Mouse (Mus musculus) olfactory bulb, adult 2 months (tissue): Measurements from ENCODE around the gene 1700021F05Rik. TPM values are rescaled to one million over a fixed set of nuclear protein-coding genes. Genes with fewer than 3 reads are reported as not detected.

Source experiments
- H3K27ac ChIP-seq: fragments of 200-500 bp; 2 replicates; pipeline ENCODE4 v1.5.1; 2012; ENCODE audit warnings: low read depth, low read length; ENCODE audit not compliant: insufficient read depth
- H3K4me1 ChIP-seq: fragments of 200-500 bp; 2 replicates; pipeline ENCODE4 v1.6.1; 2012; ENCODE audit warnings: low read length; ENCODE audit not compliant: control insufficient read depth, insufficient read depth
- H3K4me3 ChIP-seq: fragments of 200-500 bp; 2 replicates; pipeline ENCODE4 v1.5.1; 2012; ENCODE audit warnings: mild to moderate bottlenecking, low read depth, low read length, moderate library complexity; ENCODE audit not compliant: insufficient read depth
- CTCF ChIP-seq: fragments of 200-500 bp; IDR thresholded peaks from 2 replicates; pipeline ENCODE4 v1.5.1; 2012; ENCODE audit warnings: low read depth, mild to moderate bottlenecking, low read length, moderate library complexity; ENCODE audit not compliant: insufficient read depth
- POLR2A ChIP-seq: fragments of 200-500 bp; IDR thresholded peaks from 2 replicates; pipeline ENCODE4 v1.6.1; 2012; ENCODE audit warnings: mild to moderate bottlenecking, low read depth, low read length, moderate library complexity; ENCODE audit not compliant: insufficient read depth
- WGBS: fragments of 180-500 bp; shearing (Covaris S2); methylation state at CpG from one replicate; pipeline ENCODE4 v1.1.7; 2018; 5-methylcytosine and 5-hydroxymethylcytosine counted together
- polyA plus RNA-seq: library from polyadenylated mRNA; stranded (reverse); fragments of >200 nt; gene quantifications from 2 replicates; pipeline ENCODE4 v1.2.4, GENCODE M21; 2012; ENCODE audit warnings: low replicate concordance; ENCODE audit not compliant: missing spikeins, insufficient read depth, insufficient read length

1700021F05Rik gene
- polyA plus RNA-seq, result not detected in 2 replicates

DNA sequence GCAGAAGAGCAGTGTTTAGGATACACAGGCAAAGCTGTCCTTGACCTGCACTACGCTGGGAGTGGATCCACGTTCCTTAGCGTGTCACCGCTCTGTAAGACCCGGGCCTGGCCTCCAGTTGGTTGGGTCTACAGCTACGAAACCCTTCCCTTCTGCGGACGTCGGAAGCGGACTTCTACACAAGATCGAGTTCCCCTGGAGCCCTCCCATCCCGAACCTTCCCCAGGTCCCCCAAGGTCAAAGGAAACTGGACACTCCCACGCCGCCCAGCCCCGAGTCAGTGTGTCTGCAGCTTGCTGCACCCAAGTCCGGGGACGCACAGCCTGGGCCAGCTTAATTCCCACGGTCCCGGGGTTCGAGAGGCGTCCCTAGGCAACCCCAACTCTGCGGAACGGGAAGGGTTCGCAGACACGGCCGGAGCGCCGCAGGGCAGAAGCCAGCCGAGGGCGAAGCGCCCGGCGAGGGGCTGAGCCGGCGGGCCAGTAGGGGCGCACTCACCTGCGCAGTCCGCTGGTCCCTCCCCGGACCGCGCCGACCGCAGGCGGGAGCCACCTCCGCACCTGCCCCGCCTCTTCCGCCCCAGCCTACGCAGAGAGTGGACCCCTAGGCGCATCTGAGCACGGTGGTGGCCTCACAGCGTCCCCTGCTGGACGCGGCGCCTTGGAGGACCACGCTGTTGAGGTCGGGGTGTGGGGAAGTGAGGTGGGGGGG is at the start of gene 1700021F05Rik:
Gene 1700021F05Rik (minus strand): TSS at position 553 of the 711 bp plus-strand sequence.
- peaks cover 4% of the 10 kb centered on the region; the same call in 1 of the 2 replicates for H3K4me1 ChIP-seq
- under 1% methylated on average over 55 of the region's 56 CpGs for WGBS
- TF ChIP-seq POLR2A (peak; percentile 91), CTCF (peak; percentile 94)
- peak within 1 kb of the TSS; percentile 72 for H3K27ac ChIP-seq
- peak within 1 kb of the TSS; percentile 82 for H3K4me3 ChIP-seq

DNA sequence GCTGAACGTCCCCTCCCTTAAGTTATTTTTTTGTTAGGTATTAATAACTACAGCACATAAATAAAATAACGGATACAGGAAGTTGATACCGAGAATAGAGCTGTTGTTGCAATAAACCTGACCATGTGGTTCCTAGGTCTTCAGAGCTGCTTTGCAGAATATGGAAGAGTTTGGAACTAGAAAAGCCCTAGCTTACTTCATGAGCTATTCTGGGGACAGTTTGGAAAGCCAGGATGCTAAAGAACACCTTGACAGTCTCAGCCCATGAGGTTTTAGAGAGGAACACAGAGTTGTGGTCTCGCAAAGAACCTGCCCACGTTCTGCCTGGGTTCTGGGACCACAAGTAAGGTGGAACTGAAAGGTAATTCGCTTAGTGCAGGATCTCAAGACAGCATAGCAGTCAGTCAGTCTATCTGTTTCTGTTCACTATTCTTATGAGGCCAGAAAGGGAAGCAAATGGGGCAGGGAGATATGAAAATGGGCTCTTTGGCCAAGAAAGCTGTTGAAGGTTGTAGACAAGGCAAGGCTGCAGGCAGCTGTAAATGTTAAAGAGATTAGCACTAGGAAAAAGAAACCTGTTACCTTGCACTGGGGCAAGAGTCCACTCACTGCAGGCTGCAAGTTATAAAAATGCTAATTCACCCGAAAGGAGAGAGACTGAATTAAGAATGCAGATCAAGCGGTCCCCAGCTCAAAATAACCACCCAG is 47.8 kb upstream of the 1700021F05Rik start:
- Histone ChIP-seq H3K4me1 (no peaks in the 10 kb centered on the region), H3K4me3 (no peak overlapping the region), H3K27ac (no peak overlapping the region)
- WGBS, result 78% methylated on average over 8 of the region's 8 CpGs
- no peak for TF ChIP-seq CTCF
- no peak for TF ChIP-seq POLR2A

DNA sequence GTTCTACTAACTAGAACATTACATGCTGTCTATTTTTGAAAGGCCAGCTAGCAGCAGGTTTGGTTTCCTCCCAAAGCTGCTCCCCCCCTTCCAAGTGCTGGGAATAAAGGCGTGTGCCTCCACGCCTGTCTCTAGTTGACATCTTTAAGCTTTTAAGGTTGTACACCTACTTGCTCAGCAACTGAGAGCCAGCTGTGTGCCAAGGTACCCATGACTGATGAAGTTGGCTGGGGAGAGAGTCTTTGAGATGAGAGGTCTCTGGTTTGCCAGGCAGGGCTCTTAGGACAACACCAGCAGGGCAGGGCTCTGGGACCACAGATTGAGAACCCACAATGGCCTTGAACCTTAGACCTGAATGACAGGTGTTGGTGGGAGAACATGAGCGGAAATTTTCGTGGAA is 43.7 kb upstream of the 1700021F05Rik start:
- no peak overlapping the region for H3K4me3 ChIP-seq
- TF ChIP-seq POLR2A (no peak), CTCF (no peak)
- peaks cover 10% of the 10 kb centered on the region for H3K4me1 ChIP-seq
- 92% methylated on average over 4 of the region's 4 CpGs for WGBS
- no peak overlapping the region for H3K27ac ChIP-seq

DNA sequence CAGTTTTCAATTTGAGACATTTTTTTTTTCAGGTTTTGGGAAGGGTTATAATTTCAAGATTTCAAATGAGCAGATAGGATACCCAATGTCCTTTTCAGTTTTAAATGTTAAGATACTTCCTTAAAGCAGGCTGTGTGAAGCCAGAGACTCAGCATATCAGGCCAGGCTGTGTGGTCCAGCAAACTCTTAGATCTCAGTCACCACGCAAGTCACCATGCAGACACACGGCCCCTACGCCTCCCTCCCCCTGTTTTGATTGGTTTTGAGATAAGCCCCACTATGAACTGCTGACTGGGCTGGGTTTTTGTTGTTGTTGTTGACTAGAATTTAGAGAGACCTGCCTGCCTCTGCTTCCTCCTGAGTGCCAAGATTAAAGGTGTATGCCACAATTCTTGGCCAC is 40.5 kb upstream of the 1700021F05Rik start:
- 82% methylated on average over 3 of the region's 3 CpGs for WGBS
- Histone ChIP-seq H3K4me3 (no peak overlapping the region; the same call in 1 of the 2 replicates), H3K27ac (no peak overlapping the region)

DNA sequence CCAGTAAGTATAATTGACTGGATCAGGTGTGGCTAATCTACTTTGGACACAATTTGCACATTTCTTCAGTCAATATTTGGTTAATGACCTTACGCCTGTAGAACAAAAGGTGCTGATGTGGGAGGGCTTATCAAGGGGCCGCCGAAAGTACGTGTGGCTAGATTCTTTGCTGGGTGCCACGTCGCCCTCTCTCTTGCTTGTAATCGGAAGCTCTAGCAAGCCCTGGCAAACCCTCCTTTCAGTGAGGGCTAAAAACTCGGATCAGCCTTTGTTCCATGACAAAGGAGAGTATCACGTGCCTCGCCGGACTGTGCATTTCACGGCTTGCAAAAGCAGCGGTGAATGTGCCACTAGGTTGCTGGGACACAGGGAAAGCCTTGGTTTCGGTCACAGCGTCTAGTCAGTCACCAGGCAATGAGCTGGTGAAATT is 39.9 kb upstream of the 1700021F05Rik start:
- TF ChIP-seq CTCF (no peak), POLR2A (no peak)
- H3K27ac ChIP-seq, result no peak overlapping the region
- 4% methylated on average over 15 of the region's 15 CpGs for WGBS

More for the DNA sequence above, 40.5 kb upstream of the 1700021F05Rik start:
- peaks cover 15% of the 10 kb centered on the region for H3K4me1 ChIP-seq
- TF ChIP-seq CTCF (no peak), POLR2A (no peak)

DNA sequence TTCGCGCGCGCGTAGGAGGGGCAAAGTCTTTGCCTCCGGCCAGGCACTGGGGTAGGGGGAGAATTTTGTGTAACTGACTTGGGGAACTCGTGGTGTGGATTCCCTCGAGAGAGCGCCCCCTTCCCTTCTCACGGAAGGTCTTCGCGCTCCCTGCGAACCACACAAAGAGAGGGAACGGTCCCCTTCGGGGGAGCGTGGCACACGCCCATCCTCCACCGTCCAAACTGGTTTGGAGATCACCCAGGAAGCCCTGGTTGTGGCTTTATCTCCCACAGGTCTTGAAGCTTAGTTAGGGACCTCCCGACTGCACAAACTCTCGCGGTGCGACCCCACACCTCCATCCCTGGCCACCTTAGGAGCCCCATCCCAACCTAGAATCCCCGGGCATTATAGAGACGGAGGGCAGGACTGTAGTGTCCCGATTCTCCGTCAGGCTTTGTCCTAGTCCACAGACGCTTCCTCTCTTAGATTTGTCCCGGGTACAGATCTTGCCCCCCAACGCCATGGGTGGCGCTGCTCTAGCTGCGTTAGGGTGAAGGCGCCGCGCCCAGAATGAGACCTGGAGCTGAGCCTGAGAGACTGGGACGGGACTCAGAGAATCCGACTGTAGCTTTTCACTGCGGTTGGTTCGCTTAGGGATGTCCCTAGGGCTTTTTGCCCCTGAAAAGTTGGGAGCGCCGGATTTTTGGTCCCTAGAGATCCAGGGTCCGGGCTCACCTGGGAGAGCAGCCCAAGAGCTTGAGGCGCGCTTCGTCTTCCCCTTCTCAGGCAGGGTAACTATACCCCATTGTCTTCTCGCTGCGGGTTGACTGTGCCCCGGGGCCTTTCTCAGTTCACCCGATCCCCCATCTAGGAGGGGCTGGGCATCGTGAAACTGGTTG is 38.8 kb upstream of the 1700021F05Rik start:
- Histone ChIP-seq H3K4me3 (peak overlapping the region; percentile 54), H3K27ac (peak overlapping the region; percentile 9; the same call in 1 of the 2 replicates), H3K4me1 (peaks cover 15% of the 10 kb centered on the region)
- TF ChIP-seq POLR2A (no peak), CTCF (no peak)
- WGBS, result under 1% methylated on average over 49 of the region's 49 CpGs

More for the DNA sequence above, 39.9 kb upstream of the 1700021F05Rik start:
- Histone ChIP-seq H3K4me3 (peak overlapping the region; percentile 46), H3K4me1 (peaks cover 15% of the 10 kb centered on the region)

DNA sequence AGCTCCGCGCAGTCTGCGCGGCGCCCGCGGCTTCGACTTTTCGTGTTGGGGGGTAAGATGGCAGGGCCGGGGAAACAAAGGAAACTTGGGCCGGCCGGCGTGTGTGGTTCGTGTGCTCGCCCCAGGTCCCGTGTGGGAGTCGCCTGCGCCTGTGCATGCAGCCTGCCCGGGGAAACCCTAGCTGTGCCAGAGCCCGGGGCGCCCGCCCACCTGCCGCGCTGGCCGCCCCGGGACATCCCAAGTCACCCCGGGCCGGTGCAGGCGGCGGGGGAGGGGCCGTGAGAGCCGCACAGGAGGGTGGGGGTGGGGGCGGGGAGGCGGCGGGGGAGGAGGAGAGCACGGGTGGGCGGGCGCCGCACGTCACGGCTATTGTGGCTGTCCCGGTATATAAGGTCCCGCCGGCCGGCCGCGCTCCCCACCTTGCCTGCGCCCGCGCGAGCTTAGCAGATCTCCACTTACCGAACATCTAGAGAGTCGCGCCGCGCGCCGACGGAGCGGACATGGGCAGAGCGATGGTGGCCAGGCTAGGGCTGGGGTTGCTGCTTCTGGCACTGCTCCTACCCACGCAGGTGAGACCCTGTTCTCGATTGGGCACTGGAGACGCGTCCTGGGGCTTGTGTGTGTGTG is 38.1 kb upstream of the 1700021F05Rik start:
- WGBS, result under 1% methylated on average over 60 of the region's 65 CpGs
- H3K4me1 ChIP-seq, result peaks cover 15% of the 10 kb centered on the region
- TF ChIP-seq POLR2A, result 0 out of 2 replicates have a peak, but pooled peaks have one; percentile 19
- no peak for TF ChIP-seq CTCF
- H3K27ac ChIP-seq, result peak overlapping the region; percentile 9; the same call in 1 of the 2 replicates
- peak overlapping the region; percentile 54 for H3K4me3 ChIP-seq

DNA sequence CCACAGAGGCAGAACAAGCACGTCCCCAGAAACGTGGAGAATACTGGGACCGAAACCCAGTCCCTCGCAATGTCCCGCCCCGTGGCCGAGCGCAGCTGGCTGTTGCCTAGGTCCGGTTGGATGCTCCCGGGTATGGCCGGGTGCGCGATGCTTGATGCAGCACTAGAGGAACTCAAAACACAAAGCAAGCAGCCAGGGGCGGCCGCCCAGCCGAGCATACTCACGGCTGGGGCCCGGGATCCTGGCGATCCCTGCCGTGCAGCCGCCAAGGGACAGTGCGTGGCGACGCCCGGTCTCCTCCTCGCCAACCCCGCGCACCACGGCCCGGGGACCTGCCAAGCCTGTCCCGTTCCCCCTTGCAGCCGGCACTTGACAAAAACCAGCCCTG is 37.6 kb upstream of the 1700021F05Rik start:
- WGBS, result under 1% methylated on average over 32 of the region's 32 CpGs
- Histone ChIP-seq H3K4me3 (peak overlapping the region; percentile 54), H3K4me1 (peaks cover 15% of the 10 kb centered on the region), H3K27ac (no peak overlapping the region)
- TF ChIP-seq CTCF, result no peak
- TF ChIP-seq POLR2A, result no peak
